Comparison of ENCODE assay signal across 22 mouse cellular contexts in the genomic region with DNA sequence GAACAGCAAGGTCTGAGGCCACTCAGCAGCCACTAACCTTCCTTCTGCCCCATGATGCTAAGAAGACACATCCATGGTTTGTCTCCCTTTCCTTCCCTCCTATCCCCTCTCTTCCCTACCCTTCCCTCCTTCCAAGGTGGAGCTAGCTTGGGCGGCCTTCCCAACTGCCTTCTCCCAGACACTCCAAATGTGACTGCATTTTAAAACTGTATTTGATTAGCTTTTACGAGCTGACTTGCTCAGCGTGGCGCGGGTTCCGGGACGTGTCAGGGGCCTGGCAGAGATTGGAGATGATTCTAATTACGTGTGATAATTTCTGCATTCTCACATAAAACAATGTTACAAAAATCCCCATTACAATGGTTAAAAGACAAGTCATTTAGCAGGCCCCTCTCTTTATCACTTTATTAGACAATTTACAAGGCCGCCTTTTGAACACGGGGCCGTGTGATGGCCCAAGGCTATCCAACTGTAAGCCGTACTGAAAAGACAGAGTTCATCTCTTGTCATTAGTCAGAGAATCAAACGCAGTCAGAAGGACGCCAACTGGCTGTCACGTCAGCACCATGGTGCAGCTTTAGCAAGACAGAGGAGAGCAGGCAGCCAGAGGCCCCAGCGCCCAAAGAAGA.
DNase-seq lines count a peak whose midpoint lies in the region; ATAC-seq and TF ChIP-seq lines count a peak whose summit lies in the region.
"Had no signal": no experiment of that assay in that cellular context is flagged by ENCODE, and none has a peak within 500 bp of the region (broad histone marks: within the 10 kb centered on the region; RNA-seq: fewer than 3 reads in every experiment).

No protein-coding gene starts in this region.

- no peaks in the 10 kb centered on the region for H3K9me3 ChIP-seq in forebrain, embryonic 15.5 days
- H3K9me3 ChIP-seq in forebrain, embryonic 10.5 days: no peaks in the 10 kb centered on the region
- H3K9me3 ChIP-seq in heart, embryonic 11.5 days (replicated peaks; ENCODE audit: control insufficient read depth, low read length): no peaks in the 10 kb centered on the region
- no peaks in the 10 kb centered on the region for H3K9me3 ChIP-seq in intestine, postnatal 0 days (ENCODE audit: control insufficient read depth)
- H3K9me3 ChIP-seq: heart, embryonic 12.5 days; heart, embryonic 15.5 days; hindbrain, embryonic 10.5 days; hindbrain, embryonic 13.5 days; intestine, embryonic 15.5 days had no signal

- no peak for TF ChIP-seq POLR2A in brain, embryonic 14.5 days (IDR thresholded peaks at IDR 0.05; ENCODE audit: borderline replicate concordance, extremely low read depth, insufficient read depth, insufficient read length, poor library complexity, severe bottlenecking)

- ATAC-seq in forebrain, embryonic 15.5 days (replicated peaks): peak; percentile 46; the same call in 1 of the 2 replicates
- no peak for ATAC-seq in heart, embryonic 11.5 days (replicated peaks; ENCODE audit: insufficient number of reproducible peaks, low FRiP score, low TSS enrichment)
- no peak for ATAC-seq in intestine, postnatal 0 days
- ATAC-seq: CD4-positive, CD25-positive, alpha-beta regulatory T cell, adult 4 months; hindbrain, embryonic 16.5 days; intestine, embryonic 15.5 days had no signal

- H3K4me1 ChIP-seq in forebrain, embryonic 15.5 days: 0 out of 2 replicates have a peak, but pooled peaks cover 8% of the 10 kb centered on the region
- H3K4me1 ChIP-seq in forebrain, embryonic 10.5 days: peaks cover 12% of the 10 kb centered on the region
- no peaks in the 10 kb centered on the region for H3K4me1 ChIP-seq in heart, embryonic 11.5 days (ENCODE audit: control insufficient read depth, insufficient read depth, low read length)
- no peaks in the 10 kb centered on the region for H3K4me1 ChIP-seq in intestine, postnatal 0 days (replicated peaks; ENCODE audit: control insufficient read depth, insufficient read depth, low read length)
- H3K4me1 ChIP-seq: heart, embryonic 12.5 days; heart, embryonic 15.5 days; intestine, embryonic 15.5 days had no signal

- no peak overlapping the region for H3K9ac ChIP-seq in forebrain, embryonic 15.5 days (replicated peaks)
- no peak overlapping the region for H3K9ac ChIP-seq in heart, embryonic 11.5 days (ENCODE audit: low read depth, low read length)
- H3K9ac ChIP-seq in intestine, postnatal 0 days (ENCODE audit: low read depth, low read length): no peak overlapping the region
- H3K9ac ChIP-seq: heart, embryonic 12.5 days; heart, embryonic 15.5 days; hindbrain, embryonic 13.5 days; intestine, embryonic 15.5 days had no signal

- H3K36me3 ChIP-seq in forebrain, embryonic 15.5 days: no peaks in the 10 kb centered on the region
- H3K36me3 ChIP-seq in forebrain, embryonic 10.5 days (replicated peaks): no peaks in the 10 kb centered on the region
- no peaks in the 10 kb centered on the region for H3K36me3 ChIP-seq in heart, embryonic 11.5 days (ENCODE audit: control insufficient read depth, insufficient read depth, low read length)
- H3K36me3 ChIP-seq in intestine, postnatal 0 days (ENCODE audit: control insufficient read depth, insufficient read depth): no peaks in the 10 kb centered on the region
- H3K36me3 ChIP-seq: heart, embryonic 12.5 days; heart, embryonic 15.5 days; hindbrain, embryonic 10.5 days; hindbrain, embryonic 13.5 days; intestine, embryonic 15.5 days had no signal

- H3K4me2 ChIP-seq in forebrain, embryonic 15.5 days (replicated peaks): no peak overlapping the region
- no peak overlapping the region for H3K4me2 ChIP-seq in heart, embryonic 11.5 days
- H3K4me2 ChIP-seq in intestine, postnatal 0 days (replicated peaks; ENCODE audit: low read depth): no peak overlapping the region
- H3K4me2 ChIP-seq: heart, embryonic 12.5 days; heart, embryonic 15.5 days; hindbrain, embryonic 13.5 days; intestine, embryonic 15.5 days had no signal

- H3K27ac ChIP-seq in forebrain, embryonic 15.5 days (replicated peaks): peak overlapping the region; percentile 63
- no peak overlapping the region for H3K27ac ChIP-seq in forebrain, embryonic 10.5 days
- H3K27ac ChIP-seq in heart, embryonic 11.5 days (ENCODE audit: low read depth, low read length): no peak overlapping the region
- H3K27ac ChIP-seq in intestine, postnatal 0 days (ENCODE audit: low read depth, low read length): no peak overlapping the region
- H3K27ac ChIP-seq: heart, embryonic 15.5 days; hindbrain, embryonic 10.5 days; hindbrain, embryonic 13.5 days; intestine, embryonic 15.5 days had no signal

- TF ChIP-seq CTCF in brain, embryonic 14.5 days (IDR thresholded peaks at IDR 0.05; ENCODE audit: borderline replicate concordance, extremely low read depth, insufficient read depth, insufficient read length): no peak
- no peak for TF ChIP-seq CTCF in intestine, postnatal 0 days (IDR thresholded peaks at IDR 0.05; ENCODE audit: low read depth)

- no peaks in the 10 kb centered on the region for H3K27me3 ChIP-seq in forebrain, embryonic 15.5 days
- H3K27me3 ChIP-seq in forebrain, embryonic 10.5 days (ENCODE audit: poor library complexity, severe bottlenecking): 0 out of 2 replicates have a peak, but pooled peaks cover 4% of the 10 kb centered on the region
- 0 out of 2 replicates have a peak, but pooled peaks cover 2% of the 10 kb centered on the region for H3K27me3 ChIP-seq in heart, embryonic 11.5 days (ENCODE audit: control insufficient read depth, insufficient read depth, low read length)
- no peaks in the 10 kb centered on the region for H3K27me3 ChIP-seq in intestine, postnatal 0 days (replicated peaks; ENCODE audit: control insufficient read depth, insufficient read depth, low read length)
- H3K27me3 ChIP-seq: intestine, embryonic 15.5 days had no signal

- no peak for DNase-seq in forebrain, embryonic 10.5 days (ENCODE audit: extremely low spot score, low spot score)
- DNase-seq in heart, adult 11 months: peak; percentile 80
- DNase-seq in brain, embryonic 14.5 days (ENCODE audit: low read depth): peak; percentile 58
- DNase-seq: adrenal gland, adult 8-10 months; cerebellum, adult 18-20 months; cerebellum, adult 9-10 months; cerebellum, postnatal 14 days; gastrocnemius, postnatal 10 days; gastrocnemius, postnatal 36 days; heart, postnatal 10 days; heart, postnatal 36 days; kidney, adult 18-20 months had no signal

- WGBS in forebrain, embryonic 15.5 days: 48% methylated on average over 16 of the region's 16 CpGs
- 90% methylated on average over 16 of the region's 16 CpGs for WGBS in forebrain, embryonic 10.5 days
- WGBS in heart, embryonic 11.5 days (ENCODE audit: insufficient replicate concordance): 83% methylated on average over 16 of the region's 16 CpGs
- 77% methylated on average over 16 of the region's 16 CpGs for WGBS in intestine, postnatal 0 days

- no peak overlapping the region for H3K4me3 ChIP-seq in forebrain, embryonic 15.5 days
- H3K4me3 ChIP-seq in forebrain, embryonic 10.5 days: no peak overlapping the region
- H3K4me3 ChIP-seq in heart, embryonic 11.5 days (ENCODE audit: low read depth, low read length): no peak overlapping the region
- H3K4me3 ChIP-seq in intestine, postnatal 0 days (ENCODE audit: low read depth, low read length): no peak overlapping the region
- H3K4me3 ChIP-seq: heart, embryonic 12.5 days; heart, embryonic 15.5 days; hindbrain, embryonic 10.5 days; hindbrain, embryonic 13.5 days; intestine, embryonic 15.5 days had no signal
